Mouse (Mus musculus): Measurements from ENCODE around the gene Selenon. TPM values are rescaled to one million over a fixed set of nuclear protein-coding genes. Genes with fewer than 3 reads are reported as not detected.

Gene Selenon
- polyA plus RNA-seq, 1 experiment from 2014 or later, result 48.0 TPM

GRCm38 (mm10) chr4:134557626-134558249, 5.8 kb upstream of the Selenon start:
- no peak overlapping the region for H3K27ac ChIP-seq (ENCODE audit: low read depth, low read length)
- H3K36me3 ChIP-seq (ENCODE audit: control insufficient read depth, insufficient read depth, low read length), result no peaks in the 10 kb centered on the region
- no peak overlapping the region for H3K4me3 ChIP-seq (ENCODE audit: low read depth, low read length)
- 8% methylated on average over 16 of the region's 16 CpGs for WGBS
- H3K9ac ChIP-seq (ENCODE audit: low read length), result no peak overlapping the region
- H3K4me2 ChIP-seq (ENCODE audit: low read depth), result no peak overlapping the region
- no peak for ATAC-seq (ENCODE audit: insufficient read depth, low FRiP score, low TSS enrichment)
- peak; percentile 39 for DNase-seq (ENCODE audit: low spot score)
- no peaks in the 10 kb centered on the region for H3K9me3 ChIP-seq (ENCODE audit: control insufficient read depth, low read length)
- H3K4me1 ChIP-seq (ENCODE audit: control insufficient read depth, insufficient read depth, low read length), result peaks cover 5% of the 10 kb centered on the region
- no peaks in the 10 kb centered on the region for H3K27me3 ChIP-seq (ENCODE audit: control insufficient read depth, insufficient read depth, low read length)

- no peaks in the 10 kb centered on the region for H3K27me3 ChIP-seq (ENCODE audit: control insufficient read depth, insufficient read depth, low read length)
- H3K36me3 ChIP-seq (ENCODE audit: control insufficient read depth, insufficient read depth, low read length), result no peaks in the 10 kb centered on the region
- no peaks in the 10 kb centered on the region for H3K9me3 ChIP-seq (ENCODE audit: control insufficient read depth, low read length)
- H3K4me1 ChIP-seq (ENCODE audit: control insufficient read depth, insufficient read depth, low read length), result peaks cover 5% of the 10 kb centered on the region
- no peak overlapping the region for H3K4me3 ChIP-seq (ENCODE audit: low read depth, low read length)
- ATAC-seq (ENCODE audit: insufficient read depth, low FRiP score, low TSS enrichment) (no peak), DNase-seq (ENCODE audit: low spot score) (peak; percentile 58)
- WGBS, result 66% methylated on average over 8 of the region's 8 CpGs
- H3K27ac ChIP-seq (ENCODE audit: low read depth, low read length), result no peak overlapping the region
- no peak overlapping the region for H3K4me2 ChIP-seq (ENCODE audit: low read depth)
- H3K9ac ChIP-seq (ENCODE audit: low read length), result no peak overlapping the region
Observed at GRCm38 (mm10) chr4:134555956-134556580, 4.1 kb upstream of the Selenon start.

GRCm38 (mm10) chr4:134553631-134554030, 1.7 kb upstream of the Selenon start:
- no peak overlapping the region for H3K27ac ChIP-seq (ENCODE audit: low read depth, low read length)
- H3K4me2 ChIP-seq (ENCODE audit: low read depth), result no peak overlapping the region
- no peak overlapping the region for H3K9ac ChIP-seq (ENCODE audit: low read length)
- peaks cover 5% of the 10 kb centered on the region for H3K4me1 ChIP-seq (ENCODE audit: control insufficient read depth, insufficient read depth, low read length)
- H3K4me3 ChIP-seq (ENCODE audit: low read depth, low read length), result no peak overlapping the region
- H3K36me3 ChIP-seq (ENCODE audit: control insufficient read depth, insufficient read depth, low read length), result peaks cover 10% of the 10 kb centered on the region; the same call in 1 of the 2 replicates
- peaks cover 8% of the 10 kb centered on the region; the same call in 1 of the 2 replicates for H3K9me3 ChIP-seq (ENCODE audit: control insufficient read depth, low read length)
- WGBS, result 90% methylated on average over 1 of the region's 1 CpGs
- no peaks in the 10 kb centered on the region for H3K27me3 ChIP-seq (ENCODE audit: control insufficient read depth, insufficient read depth, low read length)
- no peak for ATAC-seq (ENCODE audit: insufficient read depth, low FRiP score, low TSS enrichment)
- no peak for DNase-seq (ENCODE audit: low spot score)

- Histone ChIP-seq H3K4me3 (ENCODE audit: low read depth, low read length) (no peak overlapping the region), H3K27ac (ENCODE audit: low read depth, low read length) (no peak overlapping the region), H3K4me2 (ENCODE audit: low read depth) (no peak overlapping the region), H3K9ac (ENCODE audit: low read length) (no peak overlapping the region), H3K36me3 (ENCODE audit: control insufficient read depth, insufficient read depth, low read length) (peaks cover 17% of the 10 kb centered on the region; the same call in 1 of the 2 replicates), H3K9me3 (ENCODE audit: control insufficient read depth, low read length) (peaks cover 8% of the 10 kb centered on the region; the same call in 1 of the 2 replicates), H3K4me1 (ENCODE audit: control insufficient read depth, insufficient read depth, low read length) (no peaks in the 10 kb centered on the region), H3K27me3 (ENCODE audit: control insufficient read depth, insufficient read depth, low read length) (no peaks in the 10 kb centered on the region)
- 98% methylated on average over 8 of the region's 8 CpGs for WGBS
- no peak for DNase-seq (ENCODE audit: low spot score)
- ATAC-seq (ENCODE audit: insufficient read depth, low FRiP score, low TSS enrichment), result no peak
Observed at GRCm38 (mm10) chr4:134549899-134550298, 2.1 kb downstream of the Selenon start.

- H3K4me1 ChIP-seq (ENCODE audit: control insufficient read depth, insufficient read depth, low read length), result no peaks in the 10 kb centered on the region
- DNase-seq (ENCODE audit: low spot score) (no peak), ATAC-seq (ENCODE audit: insufficient read depth, low FRiP score, low TSS enrichment) (no peak)
- H3K36me3 ChIP-seq (ENCODE audit: control insufficient read depth, insufficient read depth, low read length), result peaks cover 20% of the 10 kb centered on the region
- H3K27ac ChIP-seq (ENCODE audit: low read depth, low read length), result no peak overlapping the region
- no peak overlapping the region for H3K4me3 ChIP-seq (ENCODE audit: low read depth, low read length)
- H3K27me3 ChIP-seq (ENCODE audit: control insufficient read depth, insufficient read depth, low read length), result no peaks in the 10 kb centered on the region
- no peak overlapping the region for H3K9ac ChIP-seq (ENCODE audit: low read length)
- peaks cover 8% of the 10 kb centered on the region; the same call in 1 of the 2 replicates for H3K9me3 ChIP-seq (ENCODE audit: control insufficient read depth, low read length)
- 80% methylated on average over 18 of the region's 18 CpGs for WGBS
- no peak overlapping the region for H3K4me2 ChIP-seq (ENCODE audit: low read depth)
Observed at GRCm38 (mm10) chr4:134548169-134548938, 3.6 kb downstream of the Selenon start.

- Histone ChIP-seq H3K27ac (ENCODE audit: low read depth, low read length) (no peak overlapping the region), H3K4me2 (ENCODE audit: low read depth) (no peak overlapping the region), H3K9me3 (ENCODE audit: control insufficient read depth, low read length) (peaks cover 8% of the 10 kb centered on the region; the same call in 1 of the 2 replicates), H3K4me1 (ENCODE audit: control insufficient read depth, insufficient read depth, low read length) (no peaks in the 10 kb centered on the region), H3K27me3 (ENCODE audit: control insufficient read depth, insufficient read depth, low read length) (no peaks in the 10 kb centered on the region), H3K4me3 (ENCODE audit: low read depth, low read length) (no peak overlapping the region), H3K9ac (ENCODE audit: low read length) (no peak overlapping the region), H3K36me3 (ENCODE audit: control insufficient read depth, insufficient read depth, low read length) (peaks cover 20% of the 10 kb centered on the region)
- ATAC-seq (ENCODE audit: insufficient read depth, low FRiP score, low TSS enrichment) (no peak), DNase-seq (ENCODE audit: low spot score) (no peak)
- 69% methylated on average over 9 of the region's 9 CpGs for WGBS
Observed at GRCm38 (mm10) chr4:134546814-134547705, 4.9 kb downstream of the Selenon start.

- Histone ChIP-seq H3K4me2 (ENCODE audit: low read depth) (no peak overlapping the region), H3K9ac (ENCODE audit: low read length) (no peak overlapping the region), H3K4me3 (ENCODE audit: low read depth, low read length) (no peak overlapping the region), H3K36me3 (ENCODE audit: control insufficient read depth, insufficient read depth, low read length) (peaks cover 17% of the 10 kb centered on the region), H3K27me3 (ENCODE audit: control insufficient read depth, insufficient read depth, low read length) (no peaks in the 10 kb centered on the region), H3K9me3 (ENCODE audit: control insufficient read depth, low read length) (no peaks in the 10 kb centered on the region), H3K4me1 (ENCODE audit: control insufficient read depth, insufficient read depth, low read length) (no peaks in the 10 kb centered on the region), H3K27ac (ENCODE audit: low read depth, low read length) (no peak overlapping the region)
- ATAC-seq (ENCODE audit: insufficient read depth, low FRiP score, low TSS enrichment) (peak; percentile 63), DNase-seq (ENCODE audit: low spot score) (peak; percentile 90)
- 10% methylated on average over 5 of the region's 5 CpGs for WGBS
Observed at GRCm38 (mm10) chr4:134543261-134543660, 8.7 kb downstream of the Selenon start.

- Histone ChIP-seq H3K4me1 (ENCODE audit: control insufficient read depth, insufficient read depth, low read length) (no peaks in the 10 kb centered on the region), H3K4me3 (ENCODE audit: low read depth, low read length) (no peak overlapping the region), H3K9me3 (ENCODE audit: control insufficient read depth, low read length) (no peaks in the 10 kb centered on the region), H3K9ac (ENCODE audit: low read length) (no peak overlapping the region), H3K27me3 (ENCODE audit: control insufficient read depth, insufficient read depth, low read length) (no peaks in the 10 kb centered on the region), H3K4me2 (ENCODE audit: low read depth) (no peak overlapping the region), H3K36me3 (ENCODE audit: control insufficient read depth, insufficient read depth, low read length) (peaks cover 17% of the 10 kb centered on the region), H3K27ac (ENCODE audit: low read depth, low read length) (no peak overlapping the region)
- WGBS, result 90% methylated on average over 9 of the region's 9 CpGs
- ATAC-seq (ENCODE audit: insufficient read depth, low FRiP score, low TSS enrichment) (no peak), DNase-seq (ENCODE audit: low spot score) (no peak)
Observed at GRCm38 (mm10) chr4:134542726-134543125, 9.2 kb downstream of the Selenon start.
